Mouse (Mus musculus): Measurements from ENCODE around the gene Cycs.
"Not testable (repeated sequence)": the region's sequence is repeated elsewhere in the genome, so short reads cannot be mapped to it uniquely, and the experiment has no call there.

DNA sequence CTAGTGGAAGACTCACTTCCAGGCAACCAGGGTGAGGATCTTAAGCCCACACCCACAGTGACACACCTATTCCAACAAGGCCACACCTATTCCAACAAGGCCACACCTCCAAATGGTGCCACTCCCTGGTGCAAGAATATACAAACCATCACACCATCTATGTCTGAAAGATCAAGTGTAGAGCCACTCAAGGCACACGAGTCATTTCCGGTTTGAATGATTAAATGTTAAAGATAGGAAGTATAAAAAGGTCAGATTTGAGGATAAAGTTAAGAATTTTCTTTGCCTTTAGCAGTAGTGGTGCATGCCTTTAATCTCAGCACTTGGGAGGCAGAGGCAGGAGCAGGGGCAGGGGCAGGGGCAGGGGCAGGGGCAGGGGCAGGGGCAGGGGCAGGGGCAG lies 12.1 kb downstream of the Cycs start:
- not testable (repeated sequence) for TF ChIP-seq CTCF (IDR thresholded peaks at IDR 0.05; ENCODE audit: low read depth, low read length); GATA2 (IDR thresholded peaks at IDR 0.05; ENCODE audit: borderline replicate concordance, low read depth, low read length); GATA1 (IDR thresholded peaks at IDR 0.05; ENCODE audit: borderline replicate concordance, low read length); TAL1 (conservative IDR thresholded peaks at IDR 0.05; ENCODE audit: low read depth, low read length)
